Mouse (Mus musculus) heart, embryonic 10.5 days (tissue): ENCODE results near the gene Srsf1. TPM values are rescaled to one million over a fixed set of nuclear protein-coding genes. Genes with fewer than 3 reads are reported as not detected.
"Not testable (repeated sequence)": the region's sequence is repeated elsewhere in the genome, so short reads cannot be mapped to it uniquely, and the experiment has no call there.

Source experiments
- DNase-seq: peaks from one replicate; pipeline ENCODE4 v3.0.0-alpha.2; 2017; ENCODE audit warnings: low spot score
- H3K27ac ChIP-seq: fragments of 300-500 bp; sonication (generic); 2 replicates; pipeline ENCODE4 v1.5.1; 2016; ENCODE audit warnings: mild to moderate bottlenecking
- H3K27me3 ChIP-seq: fragments of 300-500 bp; sonication (generic); 2 replicates; pipeline ENCODE4 v1.6.1; 2016; ENCODE audit warnings: mild to moderate bottlenecking; ENCODE audit not compliant: poor library complexity, insufficient read depth, severe bottlenecking
- H3K36me3 ChIP-seq: fragments of 300-500 bp; sonication (generic); 2 replicates; pipeline ENCODE4 v1.6.1; 2016; ENCODE audit warnings: mild to moderate bottlenecking, moderate library complexity
- H3K4me1 ChIP-seq: fragments of 300-500 bp; sonication (generic); 2 replicates; pipeline ENCODE4 v1.6.1; 2016; ENCODE audit warnings: mild to moderate bottlenecking
- H3K4me3 ChIP-seq: fragments of 300-500 bp; sonication (generic); 2 replicates; pipeline ENCODE4 v1.5.1; 2016; ENCODE audit warnings: mild to moderate bottlenecking, moderate library complexity
- H3K9me3 ChIP-seq: fragments of 300-500 bp; sonication (generic); 2 replicates; pipeline ENCODE4 v1.6.1; 2016; ENCODE audit warnings: mild to moderate bottlenecking, moderate library complexity
- WGBS: fragments of 180-500 bp; shearing (Covaris S2); methylation state at CpG from one replicate; pipeline ENCODE4 v1.1.7; 2016; 5-methylcytosine and 5-hydroxymethylcytosine counted together
- polyA plus RNA-seq: library from polyadenylated mRNA; unstranded; fragments of >200 nt; fragmentation: Nextera tagmentation; extraction: Ambion mirVana; gene quantifications from 2 replicates; pipeline ENCODE4 v1.2.1, GENCODE M21; 2016

The Srsf1 gene
- polyA plus RNA-seq, 1 experiment from 2014 or later: 306 TPM

DNA sequence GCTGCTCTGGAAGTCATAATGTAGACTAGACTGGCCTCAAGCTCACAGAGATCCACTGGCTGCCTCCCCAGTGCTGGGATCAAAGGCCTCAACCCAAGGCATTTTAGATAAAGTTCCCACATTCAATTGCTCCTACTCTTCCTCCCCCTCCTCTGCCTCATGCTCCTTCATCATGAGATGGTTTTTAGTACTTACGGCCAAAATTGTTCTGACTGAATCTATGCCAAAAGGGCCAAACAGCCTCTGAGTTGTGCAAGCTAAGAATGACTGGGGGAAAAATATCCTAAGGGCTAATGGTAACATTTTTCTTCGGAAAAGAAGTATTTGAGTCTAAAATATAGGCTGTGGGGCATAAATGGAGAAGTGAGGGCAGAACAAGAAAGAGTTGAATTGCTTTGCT, 23.2 kb upstream of the Srsf1 start:
- Histone ChIP-seq H3K27me3 (0 out of 2 replicates have a peak, but pooled peaks cover 5% of the 10 kb centered on the region), H3K27ac (no peak overlapping the region), H3K4me1 (peaks cover 12% of the 10 kb centered on the region), H3K36me3 (no peaks in the 10 kb centered on the region), H3K4me3 (no peak overlapping the region), H3K9me3 (no peaks in the 10 kb centered on the region)
- WGBS: 80% methylated on average over 2 of the region's 2 CpGs
- DNase-seq: no peak

DNA sequence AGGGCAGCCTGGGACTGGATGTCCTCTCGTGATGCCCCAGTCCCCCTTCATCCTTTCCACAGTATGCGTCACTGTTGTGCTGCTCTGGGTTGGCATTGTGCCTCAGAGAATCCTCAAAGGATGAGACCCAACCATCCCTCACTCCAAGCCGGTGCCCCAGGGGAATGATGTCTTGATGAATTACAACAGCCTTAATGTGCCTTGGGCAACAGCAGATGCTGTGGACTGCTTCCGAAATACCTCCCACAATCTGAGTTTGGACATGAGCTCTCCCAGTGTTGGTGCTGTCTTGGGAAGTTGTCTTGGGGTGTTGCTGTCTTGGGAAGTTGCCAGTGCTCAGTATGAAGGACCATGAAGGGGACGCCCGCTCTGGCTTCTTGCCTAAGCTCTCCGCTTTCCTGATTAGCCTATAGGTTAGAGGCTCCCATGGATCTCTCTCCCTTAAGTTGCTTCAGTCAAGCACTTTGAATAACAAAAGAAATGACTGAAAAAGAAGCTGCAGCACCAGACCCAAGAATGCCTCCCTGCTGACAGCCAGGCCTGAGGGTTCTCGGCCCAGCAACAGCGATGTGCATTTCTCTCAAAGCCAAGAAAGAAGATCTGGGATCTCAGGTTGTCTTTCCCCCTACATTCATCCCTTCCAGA, 19.7 kb upstream of the Srsf1 start:
- 71% methylated on average over 9 of the region's 9 CpGs for WGBS
- Histone ChIP-seq H3K4me1 (peaks cover 7% of the 10 kb centered on the region), H3K27ac (no peak overlapping the region), H3K4me3 (no peak overlapping the region), H3K27me3 (0 out of 2 replicates have a peak, but pooled peaks cover 5% of the 10 kb centered on the region), H3K9me3 (no peaks in the 10 kb centered on the region), H3K36me3 (no peaks in the 10 kb centered on the region)
- DNase-seq: no peak

GRCm38 (mm10) chr11:88028193-88028684, 18.9 kb upstream of the Srsf1 start:
- Histone ChIP-seq H3K9me3 (no peaks in the 10 kb centered on the region), H3K36me3 (no peaks in the 10 kb centered on the region), H3K27me3 (0 out of 2 replicates have a peak, but pooled peaks cover 5% of the 10 kb centered on the region), H3K27ac (peak overlapping the region; percentile 5; the same call in 1 of the 2 replicates), H3K4me1 (peaks cover 7% of the 10 kb centered on the region), H3K4me3 (peak overlapping the region; percentile 22; the same call in 1 of the 2 replicates)
- WGBS: 15% methylated on average over 16 of the region's 16 CpGs
- DNase-seq: no peak

DNA sequence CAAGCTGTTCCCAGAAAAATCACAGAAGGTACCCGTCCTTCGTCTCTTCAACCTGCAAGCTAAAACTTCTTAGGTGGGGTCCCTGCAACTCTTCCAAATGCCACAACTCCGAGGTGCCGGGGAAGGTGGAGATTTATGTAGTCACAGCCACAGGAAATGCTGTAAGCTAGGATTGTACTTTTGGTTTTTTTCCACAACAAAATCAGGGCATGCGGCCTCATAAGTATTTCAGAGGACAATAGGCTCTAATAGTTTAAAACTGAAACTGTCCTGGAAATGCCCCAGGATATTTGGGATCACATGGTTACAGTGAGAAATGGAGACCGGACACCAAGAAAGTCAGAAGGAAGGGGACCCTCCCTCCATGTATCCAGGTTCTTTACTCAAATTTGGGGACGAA, 17.0 kb upstream of the Srsf1 start:
- 86% methylated on average over 7 of the region's 7 CpGs for WGBS
- Histone ChIP-seq H3K36me3 (no peaks in the 10 kb centered on the region), H3K27me3 (0 out of 2 replicates have a peak, but pooled peaks cover 5% of the 10 kb centered on the region), H3K9me3 (no peaks in the 10 kb centered on the region), H3K27ac (no peak overlapping the region), H3K4me1 (peaks cover 7% of the 10 kb centered on the region), H3K4me3 (no peak overlapping the region)
- no peak for DNase-seq

DNA sequence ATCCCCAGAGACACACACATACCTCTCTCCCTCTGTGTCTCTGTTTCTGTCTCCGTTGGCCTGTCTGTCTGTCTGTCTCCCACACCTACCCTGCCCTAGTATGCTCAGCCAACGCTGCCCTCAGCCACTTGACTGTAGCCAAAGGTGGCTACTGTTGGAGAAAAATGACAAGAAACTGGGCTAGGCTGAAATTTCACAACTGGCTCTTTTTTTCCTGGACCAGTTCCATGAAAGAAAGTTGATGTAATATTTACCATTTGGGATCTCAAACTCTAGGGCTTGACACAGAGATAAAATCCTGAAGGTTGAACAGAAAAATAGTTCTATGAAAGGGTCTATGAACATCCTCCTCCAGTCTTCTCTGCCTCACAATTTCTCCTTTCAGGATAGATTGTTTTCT, 16.3 kb upstream of the Srsf1 start:
- 0 out of 2 replicates have a peak, but pooled peaks cover 5% of the 10 kb centered on the region for H3K27me3 ChIP-seq
- no peak overlapping the region for H3K4me3 ChIP-seq
- WGBS: 78% methylated on average over 2 of the region's 2 CpGs
- H3K9me3 ChIP-seq: no peaks in the 10 kb centered on the region
- H3K27ac ChIP-seq: no peak overlapping the region
- DNase-seq: peak; percentile 25
- H3K36me3 ChIP-seq: no peaks in the 10 kb centered on the region
- peaks cover 7% of the 10 kb centered on the region for H3K4me1 ChIP-seq

- no peak overlapping the region for H3K27ac ChIP-seq
- H3K36me3 ChIP-seq: no peaks in the 10 kb centered on the region
- 88% methylated on average over 5 of the region's 5 CpGs for WGBS
- H3K4me3 ChIP-seq: no peak overlapping the region
- H3K27me3 ChIP-seq: 0 out of 2 replicates have a peak, but pooled peaks cover 5% of the 10 kb centered on the region
- no peaks in the 10 kb centered on the region for H3K9me3 ChIP-seq
- no peak for DNase-seq
- peaks cover 8% of the 10 kb centered on the region for H3K4me1 ChIP-seq
These were observed 15.4 kb upstream of the Srsf1 start for GRCm38 (mm10) chr11:88031753-88032152.

DNA sequence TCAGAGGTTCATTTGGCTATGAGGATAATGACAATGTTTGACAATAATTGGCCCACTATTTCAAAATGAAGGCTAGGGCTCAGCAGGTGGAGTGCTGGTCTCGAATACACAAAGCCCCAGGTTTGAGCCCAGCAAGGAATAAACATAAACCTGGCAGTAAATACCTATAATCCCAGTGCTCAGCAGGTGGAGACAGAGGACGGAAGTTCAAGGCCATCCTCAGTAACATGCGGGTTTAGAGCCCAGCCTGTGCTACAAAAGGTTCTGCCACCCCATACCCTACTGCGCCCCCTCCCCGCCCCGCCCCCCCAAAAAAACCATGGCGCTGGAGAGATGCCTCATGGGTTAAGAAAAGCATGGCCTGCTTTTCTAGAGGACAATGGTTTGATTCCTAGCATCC, 11.2 kb upstream of the Srsf1 start:
- peak; percentile 5 for DNase-seq
- no peaks in the 10 kb centered on the region for H3K27me3 ChIP-seq
- H3K9me3 ChIP-seq: no peaks in the 10 kb centered on the region
- H3K27ac ChIP-seq: no peak overlapping the region
- peaks cover 9% of the 10 kb centered on the region for H3K4me1 ChIP-seq
- 65% methylated on average over 7 of the region's 7 CpGs for WGBS
- H3K4me3 ChIP-seq: no peak overlapping the region
- 0 out of 2 replicates have a peak, but pooled peaks cover 4% of the 10 kb centered on the region for H3K36me3 ChIP-seq

DNA sequence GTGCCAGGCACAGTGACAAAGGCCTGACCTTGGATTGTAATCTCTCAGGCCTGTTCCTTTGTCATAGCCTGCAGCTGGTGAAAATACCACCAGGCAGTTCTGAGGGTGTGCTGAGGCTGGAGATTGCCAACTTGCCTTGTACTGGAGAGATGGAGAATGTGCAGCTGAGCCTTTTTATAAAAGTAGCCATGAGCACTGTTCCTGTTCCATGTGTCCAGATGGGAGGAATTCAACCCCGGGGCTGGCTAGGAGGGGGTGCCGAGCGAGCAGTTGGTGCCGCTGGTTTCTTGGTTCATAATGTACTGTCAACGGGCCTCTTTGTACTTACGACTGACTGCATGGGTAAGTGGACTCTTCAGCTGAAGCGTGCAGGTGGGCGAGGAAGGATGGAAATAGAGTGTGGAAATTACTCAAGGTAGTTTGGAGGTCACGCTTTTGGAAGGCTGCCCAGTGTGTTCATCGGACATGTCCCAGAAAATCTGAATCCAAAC, 10.4 kb upstream of the Srsf1 start:
- Histone ChIP-seq H3K9me3 (no peaks in the 10 kb centered on the region), H3K27ac (peak overlapping the region; percentile 71), H3K27me3 (no peaks in the 10 kb centered on the region), H3K4me1 (peaks cover 9% of the 10 kb centered on the region), H3K4me3 (no peak overlapping the region), H3K36me3 (0 out of 2 replicates have a peak, but pooled peaks cover 4% of the 10 kb centered on the region)
- 59% methylated on average over 10 of the region's 10 CpGs for WGBS
- no peak for DNase-seq

- Histone ChIP-seq H3K4me3 (no peak overlapping the region), H3K4me1 (peaks cover 9% of the 10 kb centered on the region), H3K27ac (0 out of 2 replicates have a peak overlapping the region, but pooled peaks have one; percentile 71), H3K27me3 (no peaks in the 10 kb centered on the region), H3K36me3 (peaks cover 7% of the 10 kb centered on the region; the same call in 1 of the 2 replicates), H3K9me3 (no peaks in the 10 kb centered on the region)
- 66% methylated on average over 3 of the region's 3 CpGs for WGBS
- DNase-seq: peak; percentile 64
These were observed 9.8 kb upstream of the Srsf1 start for GRCm38 (mm10) chr11:88037386-88037785.

DNA sequence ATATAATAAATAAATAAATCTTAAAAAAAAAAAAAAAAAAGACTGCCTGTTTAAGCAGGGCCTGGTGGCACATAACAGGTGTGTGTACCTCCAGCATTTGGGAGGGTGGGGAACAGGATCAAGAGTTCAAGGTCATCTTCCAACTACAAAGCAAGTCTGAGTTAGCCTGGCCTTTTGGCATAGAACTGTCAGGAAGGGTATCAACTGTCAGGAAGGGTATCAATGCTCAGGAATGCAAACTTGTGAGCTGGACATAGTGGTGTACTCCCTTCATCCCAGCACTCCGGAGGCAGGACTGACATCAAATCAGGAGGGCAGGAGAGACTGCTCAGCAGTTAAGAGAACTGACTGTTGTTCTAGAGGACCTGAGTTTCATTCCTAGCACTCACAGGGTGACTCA, 8.1 kb upstream of the Srsf1 start:
- Histone ChIP-seq H3K9me3 (no peaks in the 10 kb centered on the region), H3K27me3 (no peaks in the 10 kb centered on the region), H3K36me3 (peaks cover 16% of the 10 kb centered on the region; the same call in 1 of the 2 replicates), H3K4me3 (no peak overlapping the region), H3K4me1 (peaks cover 9% of the 10 kb centered on the region), H3K27ac (no peak overlapping the region)
- 75% methylated on average over 1 of the region's 1 CpGs for WGBS
- peak; percentile 51 for DNase-seq

- no peaks in the 10 kb centered on the region for H3K27me3 ChIP-seq
- no peak for DNase-seq
- peaks cover 19% of the 10 kb centered on the region for H3K36me3 ChIP-seq
- H3K27ac ChIP-seq: no peak overlapping the region
- no peaks in the 10 kb centered on the region for H3K9me3 ChIP-seq
- no peak overlapping the region for H3K4me3 ChIP-seq
- peaks cover 6% of the 10 kb centered on the region for H3K4me1 ChIP-seq
These were observed 2.9 kb upstream of the Srsf1 start for GRCm38 (mm10) chr11:88044314-88044713.

DNA sequence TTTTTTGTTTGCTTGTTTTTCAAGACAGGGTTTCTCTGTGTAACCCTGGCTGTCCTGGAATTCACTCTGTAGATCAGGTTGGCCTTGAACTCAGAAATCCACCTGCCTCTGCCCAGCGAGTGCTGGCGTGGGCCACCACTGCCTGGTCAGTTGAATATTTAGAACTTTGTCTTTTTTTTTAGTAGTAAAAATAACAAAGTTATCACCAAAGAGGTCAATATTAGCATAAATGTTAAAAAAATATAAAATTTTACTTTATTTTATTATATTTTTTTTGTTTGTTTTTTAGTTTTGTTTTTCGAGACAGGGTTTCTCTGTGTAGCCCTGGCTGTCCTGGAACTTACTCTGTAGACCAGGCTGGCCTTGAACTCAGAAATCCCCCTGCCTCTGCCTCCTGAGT, 2.0 kb upstream of the Srsf1 start:
- not testable (repeated sequence) for DNase-seq, H3K27ac ChIP-seq, H3K9me3 ChIP-seq, H3K27me3 ChIP-seq, H3K4me3 ChIP-seq
- Histone ChIP-seq H3K36me3 (peaks cover 27% of the 10 kb centered on the region), H3K4me1 (peaks cover 14% of the 10 kb centered on the region)
- 92% methylated on average over 3 of the region's 3 CpGs for WGBS

DNA sequence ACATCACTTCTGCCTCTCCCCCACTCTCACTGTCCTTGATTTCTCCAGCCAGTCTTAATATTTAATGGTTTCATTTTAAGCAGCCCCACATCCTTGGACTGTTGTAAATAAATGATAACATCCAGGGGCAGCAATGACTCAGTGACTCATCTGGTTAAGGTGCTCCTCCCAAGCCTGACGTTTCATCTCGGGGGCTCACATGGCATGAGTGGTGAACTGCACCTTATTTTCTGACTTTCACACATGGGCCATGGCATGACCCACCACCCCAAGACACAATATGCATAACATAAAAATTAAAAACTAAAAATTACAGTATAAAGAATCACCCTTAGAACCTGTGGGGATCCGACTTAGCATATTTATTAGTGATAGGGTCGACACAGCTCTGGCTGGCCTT, 1.3 kb upstream of the Srsf1 start:
- 82% methylated on average over 4 of the region's 4 CpGs for WGBS
- Histone ChIP-seq H3K27me3 (no peaks in the 10 kb centered on the region), H3K27ac (no peak overlapping the region), H3K9me3 (no peaks in the 10 kb centered on the region), H3K36me3 (peaks cover 33% of the 10 kb centered on the region), H3K4me3 (no peak overlapping the region; the same call in 1 of the 2 replicates), H3K4me1 (peaks cover 16% of the 10 kb centered on the region)
- no peak for DNase-seq
